Mouse (Mus musculus) 416B (cell line): ENCODE data around the gene Dnajb13.

Experiments used
- DNase-seq: peaks from one replicate; pipeline ENCODE4 v3.0.0; 2011; ENCODE audit warnings: low read depth

The Dnajb13 gene

GRCm38 (mm10) chr7:100487301-100487700 lies 27.5 kb downstream of the Dnajb13 start:
- no peak for DNase-seq

- DNase-seq, result peak; percentile 75
Measured at GRCm38 (mm10) chr7:100484493-100484892, 30.3 kb downstream of the Dnajb13 start.

- DNase-seq, result peak; percentile 77
Measured at GRCm38 (mm10) chr7:100482046-100482445, 32.7 kb downstream of the Dnajb13 start.

GRCm38 (mm10) chr7:100480175-100480574 lies 34.6 kb downstream of the Dnajb13 start:
- DNase-seq, result no peak

GRCm38 (mm10) chr7:100479823-100480164 lies 35.0 kb downstream of the Dnajb13 start:
- no peak for DNase-seq

GRCm38 (mm10) chr7:100479100-100479822 lies 35.5 kb downstream of the Dnajb13 start:
- DNase-seq, result no peak

- no peak for DNase-seq
Measured at GRCm38 (mm10) chr7:100474680-100475079, 40.1 kb downstream of the Dnajb13 start.

- DNase-seq, result no peak
Measured at GRCm38 (mm10) chr7:100473846-100474454, 40.8 kb downstream of the Dnajb13 start.

GRCm38 (mm10) chr7:100472777-100473176 lies 42.0 kb downstream of the Dnajb13 start, which contains the start of gene Ucp3:
Gene Ucp3, plus strand, starts transcription at chr7:100472990.
- DNase-seq, result no peak

- no peak for DNase-seq
Measured at GRCm38 (mm10) chr7:100471407-100471797, 43.4 kb downstream of the Dnajb13 start.

GRCm38 (mm10) chr7:100470796-100471406 lies 43.9 kb downstream of the Dnajb13 start:
- DNase-seq, result no peak

- no peak for DNase-seq
Measured at GRCm38 (mm10) chr7:100469502-100469901, 45.3 kb downstream of the Dnajb13 start.

GRCm38 (mm10) chr7:100468761-100469160 lies 46.0 kb downstream of the Dnajb13 start:
- DNase-seq, result no peak

GRCm38 (mm10) chr7:100466781-100467510 lies 47.8 kb downstream of the Dnajb13 start:
- no peak for DNase-seq

- DNase-seq, result peak; percentile 35
Measured at GRCm38 (mm10) chr7:100465656-100466309, 49.0 kb downstream of the Dnajb13 start.

- DNase-seq, result no peak
Measured at GRCm38 (mm10) chr7:100465248-100465647, 49.5 kb downstream of the Dnajb13 start.

GRCm38 (mm10) chr7:100464248-100464647 lies 50.5 kb downstream of the Dnajb13 start:
- DNase-seq, result no peak

GRCm38 (mm10) chr7:100463757-100464156 lies 51.0 kb downstream of the Dnajb13 start:
- DNase-seq, result no peak

- DNase-seq, result no peak
Measured at GRCm38 (mm10) chr7:100463194-100463593, 51.6 kb downstream of the Dnajb13 start.

- peak; percentile 85 for DNase-seq
Measured at GRCm38 (mm10) chr7:100461621-100462151, 53.1 kb downstream of the Dnajb13 start.

GRCm38 (mm10) chr7:100459862-100460261 lies 54.9 kb downstream of the Dnajb13 start:
- DNase-seq, result no peak

- no peak for DNase-seq
Measured at GRCm38 (mm10) chr7:100458153-100458552, 56.6 kb downstream of the Dnajb13 start.
